Mouse (Mus musculus) gastrocnemius, adult 8-10 months (tissue): ENCODE results near the gene Ppt1. TPM values are rescaled to one million over a fixed set of nuclear protein-coding genes. Genes with fewer than 3 reads are reported as not detected.

ENCODE experiments used
- DNase-seq, 2 experiments: peaks; one replicate each; pipeline ENCODE4 v3.0.0; 2022; ENCODE audit warnings: low spot score in 2 of 2
- total RNA-seq, 4 experiments: library from RNA; stranded (reverse); gene quantifications; 2 replicates each; pipeline ENCODE4 v1.2.4; 2022

Ppt1 gene
- total RNA-seq, 4 experiments from 2014 or later, result 8.8 to 12.1 (median 10.3) TPM

GRCm38 (mm10) chr4:122903709-122904108, 67.7 kb downstream of the Ppt1 start:
- no peak for DNase-seq

DNA sequence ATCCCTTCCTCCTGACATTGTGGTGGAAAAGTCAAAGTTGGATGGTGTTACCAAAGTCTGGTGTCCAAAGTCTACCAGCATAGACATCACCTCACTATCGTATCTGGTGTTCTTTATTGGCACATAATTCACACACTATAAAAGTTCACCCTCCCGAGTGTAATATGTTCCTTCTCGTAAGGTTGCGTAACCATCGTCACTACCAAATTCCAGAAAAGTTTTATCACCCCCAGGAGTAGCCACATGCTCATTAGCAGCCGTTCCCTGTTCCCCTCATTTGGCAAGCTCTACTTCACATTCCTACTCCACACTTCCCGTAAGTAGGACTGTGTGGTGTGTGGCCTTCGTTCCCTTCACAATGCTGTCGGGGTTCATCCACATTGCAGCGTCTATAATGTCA, 69.3 kb downstream of the Ppt1 start:
- DNase-seq, result no peak

Other genes with a start within 250 kb of the Ppt1 start
- not detected for gene 9530002B09Rik, start 147.0 kb upstream of the Ppt1 start, total RNA-seq
- 10 to 100 TPM; 12.5 to 20.2 (median 18.9) TPM for gene Cap1, start 49.8 kb downstream of the Ppt1 start, total RNA-seq
- gene Mfsd2a, start 124.9 kb downstream of the Ppt1 start, total RNA-seq, result not detected
- 1 to 10 TPM in 1 of 4 experiments, under 1 TPM in 1, not detected in 2; 0.40 to 1.1 TPM for gene Mycl, start 159.4 kb downstream of the Ppt1 start, total RNA-seq
- 1 to 10 TPM; 5.8 to 7.1 (median 6.6) TPM for gene Trit1, start 180.4 kb downstream of the Ppt1 start, total RNA-seq